Mouse (Mus musculus) liver, embryonic 13.5 days (tissue): ENCODE results near the gene A630073D07Rik. TPM values are rescaled to one million over a fixed set of nuclear protein-coding genes. Genes with fewer than 3 reads are reported as not detected.
"Not testable (repeated sequence)": the region's sequence is repeated elsewhere in the genome, so short reads cannot be mapped to it uniquely, and the experiment has no call there.

Experiments
- ATAC-seq: fragments of 200-750 bp; cut with Nextera tagmentation; 2 replicates; pipeline ENCODE4 v1.8.0; 2017; ENCODE audit warnings: low read depth, mild to moderate bottlenecking, moderate number of reproducible peaks, moderate library complexity
- DNase-seq: peaks from one replicate; pipeline ENCODE4 v3.0.0; 2022
- H3K27ac ChIP-seq: fragments of 300-500 bp; sonication (generic); 2 replicates; pipeline ENCODE4 v1.5.1; 2015; ENCODE audit warnings: moderate library complexity, mild to moderate bottlenecking, inconsistent platforms
- H3K27me3 ChIP-seq: fragments of 300-500 bp; sonication (generic); 2 replicates; pipeline ENCODE4 v1.6.1; 2015; ENCODE audit warnings: mild to moderate bottlenecking, inconsistent platforms
- H3K36me3 ChIP-seq: fragments of 300-500 bp; sonication (generic); 2 replicates; pipeline ENCODE4 v1.6.1; 2015; ENCODE audit warnings: mild to moderate bottlenecking, inconsistent platforms
- H3K4me1 ChIP-seq: fragments of 300-500 bp; sonication (generic); replicated peaks from 2 replicates; pipeline ENCODE4 v1.6.1; 2015; ENCODE audit warnings: inconsistent platforms
- H3K4me2 ChIP-seq: fragments of 300-500 bp; sonication (generic); 2 replicates; pipeline ENCODE4 v1.6.1; 2015; ENCODE audit warnings: inconsistent platforms, mild to moderate bottlenecking, moderate library complexity
- H3K4me3 ChIP-seq: fragments of 300-500 bp; sonication (generic); replicated peaks from 2 replicates; pipeline ENCODE4 v1.5.1; 2015; ENCODE audit warnings: mild to moderate bottlenecking, inconsistent platforms
- H3K9ac ChIP-seq: fragments of 300-500 bp; sonication (generic); 2 replicates; pipeline ENCODE4 v1.6.1; 2015; ENCODE audit warnings: mild to moderate bottlenecking, inconsistent platforms
- H3K9me3 ChIP-seq: fragments of 300-500 bp; sonication (generic); replicated peaks from 2 replicates; pipeline ENCODE4 v1.6.1; 2016; ENCODE audit warnings: inconsistent platforms
- WGBS: fragments of 180-500 bp; shearing (Covaris S2); methylation state at CpG from one replicate; pipeline ENCODE4 v1.1.7; 2015; ENCODE audit not compliant: insufficient replicate concordance; 5-methylcytosine and 5-hydroxymethylcytosine counted together
- polyA plus RNA-seq: library from polyadenylated mRNA; unstranded; fragments of >200 nt; fragmentation: Nextera tagmentation; extraction: Ambion mirVana; gene quantifications from 2 replicates; pipeline ENCODE4 v1.2.1, GENCODE M21; 2015

Gene A630073D07Rik
- not detected in 2 replicates for polyA plus RNA-seq

- ATAC-seq (no peak), DNase-seq (no peak)
- H3K9ac ChIP-seq, result no peak within 1 kb of the TSS
- H3K27ac ChIP-seq, result no peak within 1 kb of the TSS
- no peaks in the 10 kb centered on the region for H3K4me1 ChIP-seq
- H3K27me3 ChIP-seq, result no peaks in the 10 kb centered on the region
- H3K36me3 ChIP-seq, result no peaks in the 10 kb centered on the region
- no peak within 1 kb of the TSS for H3K4me3 ChIP-seq
- 64% methylated on average over 1 of the region's 1 CpGs for WGBS
- no peaks in the 10 kb centered on the region for H3K9me3 ChIP-seq
- H3K4me2 ChIP-seq, result no peak within 1 kb of the TSS
These were observed at the start of gene A630073D07Rik for GRCm38 (mm10) chr6:132651426-132651825. A630073D07Rik (minus strand) TSS chr6:132651526.

GRCm38 (mm10) chr6:132700907-132701306 lies 49.6 kb upstream of the A630073D07Rik start, which contains the start of gene Tas2r121:
Tas2r121 (minus strand) TSS chr6:132701007.
- Histone ChIP-seq H3K9ac (no peak within 1 kb of the TSS), H3K27ac (no peak within 1 kb of the TSS), H3K36me3 (no peaks in the 10 kb centered on the region), H3K4me1 (no peaks in the 10 kb centered on the region), H3K27me3 (no peaks in the 10 kb centered on the region), H3K4me3 (no peak within 1 kb of the TSS), H3K9me3 (0 out of 2 replicates have a peak, but pooled peaks cover 2% of the 10 kb centered on the region), H3K4me2 (no peak within 1 kb of the TSS)
- 46% methylated on average over 1 of the region's 1 CpGs for WGBS
- DNase-seq, result no peak
- no peak for ATAC-seq

- H3K4me2 ChIP-seq, H3K4me1 ChIP-seq, H3K27me3 ChIP-seq, H3K9me3 ChIP-seq, ATAC-seq, H3K36me3 ChIP-seq, H3K27ac ChIP-seq, H3K4me3 ChIP-seq, H3K9ac ChIP-seq, DNase-seq: not testable (repeated sequence)
- 68% methylated on average over 7 of the region's 7 CpGs for WGBS
These were observed 40.3 kb upstream of the A630073D07Rik start for GRCm38 (mm10) chr6:132691596-132691995.

- DNase-seq, result no peak
- no peak within 1 kb of the TSS for H3K4me2 ChIP-seq
- H3K27me3 ChIP-seq, result no peaks in the 10 kb centered on the region
- H3K9me3 ChIP-seq, result no peaks in the 10 kb centered on the region
- no peak within 1 kb of the TSS for H3K27ac ChIP-seq
- H3K9ac ChIP-seq, result no peak within 1 kb of the TSS
- no peak within 1 kb of the TSS for H3K4me3 ChIP-seq
- ATAC-seq, result no peak
- H3K4me1 ChIP-seq, result no peaks in the 10 kb centered on the region
- H3K36me3 ChIP-seq, result no peaks in the 10 kb centered on the region
These were observed 5.3 kb upstream of the A630073D07Rik start, which contains the start of gene Tas2r120 for GRCm38 (mm10) chr6:132656653-132657052. Tas2r120 (plus strand) TSS chr6:132656953.

- H3K27me3 ChIP-seq, result no peaks in the 10 kb centered on the region
- no peaks in the 10 kb centered on the region for H3K4me1 ChIP-seq
- H3K9ac ChIP-seq, result no peak overlapping the region
- H3K9me3 ChIP-seq, result no peaks in the 10 kb centered on the region
- H3K36me3 ChIP-seq, result no peaks in the 10 kb centered on the region
- H3K4me2 ChIP-seq, result no peak overlapping the region
- no peak for ATAC-seq
- no peak overlapping the region for H3K27ac ChIP-seq
- H3K4me3 ChIP-seq, result no peak overlapping the region
- DNase-seq, result no peak
These were observed 1.9 kb downstream of the A630073D07Rik start for GRCm38 (mm10) chr6:132649399-132649798.

GRCm38 (mm10) chr6:132595613-132596012 lies 55.7 kb downstream of the A630073D07Rik start, which contains the start of gene Prp2:
Prp2 (plus strand) TSS chr6:132595913.
- not testable (repeated sequence) for ATAC-seq
- 42% methylated on average over 2 of the region's 2 CpGs for WGBS

More at GRCm38 (mm10) chr6:132595613-132596012, 55.7 kb downstream of the A630073D07Rik start, which contains the start of gene Prp2:
- DNase-seq, H3K4me1 ChIP-seq, H3K4me2 ChIP-seq, H3K27me3 ChIP-seq, H3K9me3 ChIP-seq, H3K4me3 ChIP-seq, H3K36me3 ChIP-seq, H3K27ac ChIP-seq, H3K9ac ChIP-seq: not testable (repeated sequence)

Other genes with a start within 250 kb of the A630073D07Rik start
- not detected in 2 replicates for gene Prh1, start 81.7 kb downstream of the A630073D07Rik start, polyA plus RNA-seq
- gene Prp2, start 55.6 kb downstream of the A630073D07Rik start, polyA plus RNA-seq, result not detected in 2 replicates
- gene Tas2r120, start 5.4 kb upstream of the A630073D07Rik start, polyA plus RNA-seq, result not detected in 2 replicates
- gene Tas2r121, start 49.5 kb upstream of the A630073D07Rik start, polyA plus RNA-seq, result not detected in 2 replicates
- not detected in 2 replicates for gene Tas2r122, start 60.4 kb upstream of the A630073D07Rik start, polyA plus RNA-seq
- not detected in 2 replicates for gene Tas2r115, start 86.5 kb upstream of the A630073D07Rik start, polyA plus RNA-seq
- not detected in 2 replicates for gene Tas2r124, start 103.2 kb upstream of the A630073D07Rik start, polyA plus RNA-seq
- not detected in 2 replicates for gene Tas2r102, start 110.6 kb upstream of the A630073D07Rik start, polyA plus RNA-seq
- gene Tas2r136, start 126.6 kb upstream of the A630073D07Rik start, polyA plus RNA-seq, result not detected in 2 replicates
- not detected in 2 replicates for gene Tas2r117, start 151.3 kb upstream of the A630073D07Rik start, polyA plus RNA-seq
- gene Tas2r123, start 195.6 kb upstream of the A630073D07Rik start, polyA plus RNA-seq, result not detected in 2 replicates
- not detected in 2 replicates for gene Tas2r116, start 203.9 kb upstream of the A630073D07Rik start, polyA plus RNA-seq
- not detected in 2 replicates for gene Tas2r110, start 216.5 kb upstream of the A630073D07Rik start, polyA plus RNA-seq
- not detected in 2 replicates for gene Tas2r113, start 241.5 kb upstream of the A630073D07Rik start, polyA plus RNA-seq